Mouse (Mus musculus): ENCODE results near the gene Nacc2. TPM values are rescaled to one million over a fixed set of nuclear protein-coding genes. Genes with fewer than 3 reads are reported as not detected.

Gene Nacc2
- polyA plus RNA-seq, 1 experiment, result 15.0 TPM

GRCm38 (mm10) chr2:26042603-26043002 lies 80.4 kb downstream of the Nacc2 start:
- peaks cover 88% of the 10 kb centered on the region for H3K27me3 ChIP-seq (ENCODE audit: control insufficient read depth, insufficient read depth, insufficient read length)
- no peaks in the 10 kb centered on the region for H3K79me2 ChIP-seq (ENCODE audit: control insufficient read depth, insufficient read depth)
- TF ChIP-seq POLR2A (IDR thresholded peaks at IDR 0.05; ENCODE audit: insufficient read length, low read depth) (no peak), REST (IDR thresholded peaks at IDR 0.05; ENCODE audit: insufficient read depth, insufficient read length) (no peak), TCF12 (IDR thresholded peaks at IDR 0.05; ENCODE audit: insufficient read depth, poor library complexity, severe bottlenecking) (no peak), E2F4 (IDR thresholded peaks at IDR 0.05; ENCODE audit: insufficient read depth) (no peak), CEBPB (IDR thresholded peaks at IDR 0.05; ENCODE audit: insufficient read depth, poor library complexity, severe bottlenecking) (no peak), TCF3 (IDR thresholded peaks at IDR 0.05; ENCODE audit: insufficient read length, low read depth) (no peak), MYOG (IDR thresholded peaks at IDR 0.05; ENCODE audit: control insufficient read depth in 1 of 3, insufficient read depth in 1 of 3, insufficient read length in 2 of 3, low read depth in 2 of 3) (no peak), USF1 (IDR thresholded peaks at IDR 0.05; ENCODE audit: low read depth) (no peak), MYOD1 (IDR thresholded peaks at IDR 0.05; ENCODE audit: control insufficient read depth in 1 of 3, insufficient read length in 2 of 3, low read depth in 2 of 3) (no peak), MAX (IDR thresholded peaks at IDR 0.05; ENCODE audit: low read depth) (no peak), POLR2AphosphoS2 (IDR thresholded peaks at IDR 0.05; ENCODE audit: insufficient read length, low read depth) (no peak)
- no peak overlapping the region for H3K4me2 ChIP-seq (ENCODE audit: low read depth)
- H3K36me3 ChIP-seq (ENCODE audit: control insufficient read depth, insufficient read depth), result no peaks in the 10 kb centered on the region
- no peak overlapping the region for H3ac ChIP-seq (ENCODE audit: control insufficient read depth, insufficient read length)
- H3K4me3 ChIP-seq, result no peak overlapping the region

- no peaks in the 10 kb centered on the region for H3K79me2 ChIP-seq (ENCODE audit: control insufficient read depth, insufficient read depth)
- H3K36me3 ChIP-seq (ENCODE audit: control insufficient read depth, insufficient read depth), result no peaks in the 10 kb centered on the region
- H3K27me3 ChIP-seq (ENCODE audit: control insufficient read depth, insufficient read depth, insufficient read length), result peaks cover 92% of the 10 kb centered on the region
- H3K4me2 ChIP-seq (ENCODE audit: low read depth), result no peak overlapping the region
- H3ac ChIP-seq (ENCODE audit: control insufficient read depth, insufficient read length), result no peak overlapping the region
- TF ChIP-seq TCF3 (IDR thresholded peaks at IDR 0.05; ENCODE audit: insufficient read length, low read depth), result no peak
- no peak for TF ChIP-seq MYOG (IDR thresholded peaks at IDR 0.05; ENCODE audit: control insufficient read depth in 1 of 3, insufficient read depth in 1 of 3, insufficient read length in 2 of 3, low read depth in 2 of 3)
- no peak for TF ChIP-seq MAX (IDR thresholded peaks at IDR 0.05; ENCODE audit: low read depth)
- no peak for TF ChIP-seq POLR2A (IDR thresholded peaks at IDR 0.05; ENCODE audit: insufficient read length, low read depth)
- TF ChIP-seq MYOD1 (IDR thresholded peaks at IDR 0.05; ENCODE audit: control insufficient read depth in 1 of 3, insufficient read length in 2 of 3, low read depth in 2 of 3), result no peak
- no peak for TF ChIP-seq CEBPB (IDR thresholded peaks at IDR 0.05; ENCODE audit: insufficient read depth, poor library complexity, severe bottlenecking)
- no peak for TF ChIP-seq TCF12 (IDR thresholded peaks at IDR 0.05; ENCODE audit: insufficient read depth, poor library complexity, severe bottlenecking)
- no peak for TF ChIP-seq E2F4 (IDR thresholded peaks at IDR 0.05; ENCODE audit: insufficient read depth)
- no peak for TF ChIP-seq USF1 (IDR thresholded peaks at IDR 0.05; ENCODE audit: low read depth)
- TF ChIP-seq SRF (IDR thresholded peaks at IDR 0.05; ENCODE audit: control insufficient read depth, insufficient read length, low read depth), result no peak
- no peak for TF ChIP-seq POLR2AphosphoS2 (IDR thresholded peaks at IDR 0.05; ENCODE audit: insufficient read length, low read depth)
- no peak for TF ChIP-seq REST (IDR thresholded peaks at IDR 0.05; ENCODE audit: insufficient read depth, insufficient read length)
- no peak overlapping the region for H3K4me3 ChIP-seq
Measured at GRCm38 (mm10) chr2:26041163-26041810, 81.7 kb downstream of the Nacc2 start.

DNA sequence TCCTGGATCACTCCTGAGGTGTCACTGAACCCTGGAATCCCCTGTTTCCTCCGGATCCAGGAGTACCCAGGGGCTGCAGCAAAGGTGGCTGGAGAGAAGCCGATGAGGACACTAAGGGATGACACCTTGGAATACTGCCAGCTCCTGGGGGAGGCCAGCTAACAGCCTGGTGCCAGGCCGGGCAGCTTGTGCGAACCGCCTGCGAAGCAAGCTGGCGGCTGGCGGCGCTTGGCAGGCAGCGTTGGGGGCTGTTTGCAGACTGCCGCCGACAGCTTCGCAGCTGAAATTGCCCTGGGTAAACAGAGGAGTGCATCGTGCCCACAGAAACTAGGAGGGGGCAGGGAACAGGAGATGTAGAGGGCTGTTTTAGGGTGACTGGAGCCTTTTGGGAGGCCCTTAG lies 83.1 kb downstream of the Nacc2 start:
- H3K27me3 ChIP-seq (ENCODE audit: control insufficient read depth, insufficient read depth, insufficient read length), result peaks cover 91% of the 10 kb centered on the region
- no peak for TF ChIP-seq CEBPB (IDR thresholded peaks at IDR 0.05; ENCODE audit: insufficient read depth, poor library complexity, severe bottlenecking)
- no peak overlapping the region for H3K4me2 ChIP-seq (ENCODE audit: low read depth)

GRCm38 (mm10) chr2:26037386-26037785 lies 85.6 kb downstream of the Nacc2 start:
- TF ChIP-seq CEBPB (IDR thresholded peaks at IDR 0.05; ENCODE audit: insufficient read depth, poor library complexity, severe bottlenecking), result no peak
- no peak for TF ChIP-seq USF1 (IDR thresholded peaks at IDR 0.05; ENCODE audit: low read depth)
- no peak for TF ChIP-seq MYOD1 (IDR thresholded peaks at IDR 0.05; ENCODE audit: control insufficient read depth in 1 of 3, insufficient read length in 2 of 3, low read depth in 2 of 3)
- no peak for TF ChIP-seq TCF3 (IDR thresholded peaks at IDR 0.05; ENCODE audit: insufficient read length, low read depth)
- H3K4me3 ChIP-seq, result no peak overlapping the region
- H3ac ChIP-seq (ENCODE audit: control insufficient read depth, insufficient read length), result no peak overlapping the region
- H3K4me2 ChIP-seq (ENCODE audit: low read depth), result no peak overlapping the region
- H3K79me2 ChIP-seq (ENCODE audit: control insufficient read depth, insufficient read depth), result no peaks in the 10 kb centered on the region
- H3K36me3 ChIP-seq (ENCODE audit: control insufficient read depth, insufficient read depth), result no peaks in the 10 kb centered on the region
- H3K27me3 ChIP-seq (ENCODE audit: control insufficient read depth, insufficient read depth, insufficient read length), result peaks cover 96% of the 10 kb centered on the region

More for the DNA sequence above, 83.1 kb downstream of the Nacc2 start:
- H3K4me3 ChIP-seq, result no peak overlapping the region
- H3K79me2 ChIP-seq (ENCODE audit: control insufficient read depth, insufficient read depth), result no peaks in the 10 kb centered on the region
- H3K36me3 ChIP-seq (ENCODE audit: control insufficient read depth, insufficient read depth), result no peaks in the 10 kb centered on the region
- no peak overlapping the region for H3ac ChIP-seq (ENCODE audit: control insufficient read depth, insufficient read length)

GRCm38 (mm10) chr2:26034344-26035050 lies 88.5 kb downstream of the Nacc2 start:
- no peak overlapping the region for H3K4me2 ChIP-seq (ENCODE audit: low read depth)
- H3K27me3 ChIP-seq (ENCODE audit: control insufficient read depth, insufficient read depth, insufficient read length), result peaks cover 78% of the 10 kb centered on the region
- H3K36me3 ChIP-seq (ENCODE audit: control insufficient read depth, insufficient read depth), result no peaks in the 10 kb centered on the region
- TF ChIP-seq REST (IDR thresholded peaks at IDR 0.05; ENCODE audit: insufficient read depth, insufficient read length) (no peak), POLR2A (IDR thresholded peaks at IDR 0.05; ENCODE audit: insufficient read length, low read depth) (no peak), MAX (IDR thresholded peaks at IDR 0.05; ENCODE audit: low read depth) (no peak), SRF (IDR thresholded peaks at IDR 0.05; ENCODE audit: control insufficient read depth, insufficient read length, low read depth) (no peak), CEBPB (IDR thresholded peaks at IDR 0.05; ENCODE audit: insufficient read depth, poor library complexity, severe bottlenecking) (no peak), MYOD1 (IDR thresholded peaks at IDR 0.05; ENCODE audit: control insufficient read depth in 1 of 3, insufficient read length in 2 of 3, low read depth in 2 of 3) (no peak), POLR2AphosphoS2 (IDR thresholded peaks at IDR 0.05; ENCODE audit: insufficient read length, low read depth) (no peak), USF1 (IDR thresholded peaks at IDR 0.05; ENCODE audit: low read depth) (no peak), TCF12 (IDR thresholded peaks at IDR 0.05; ENCODE audit: insufficient read depth, poor library complexity, severe bottlenecking) (no peak), E2F4 (IDR thresholded peaks at IDR 0.05; ENCODE audit: insufficient read depth) (no peak), MYOG (IDR thresholded peaks at IDR 0.05; ENCODE audit: control insufficient read depth in 1 of 3, insufficient read depth in 1 of 3, insufficient read length in 2 of 3, low read depth in 2 of 3) (no peak), TCF3 (IDR thresholded peaks at IDR 0.05; ENCODE audit: insufficient read length, low read depth) (no peak)
- no peak overlapping the region for H3ac ChIP-seq (ENCODE audit: control insufficient read depth, insufficient read length)
- no peaks in the 10 kb centered on the region for H3K79me2 ChIP-seq (ENCODE audit: control insufficient read depth, insufficient read depth)
- no peak overlapping the region for H3K4me3 ChIP-seq
